Mouse (Mus musculus): ENCODE measurements at regions not wholly inside any gene's neighbourhood (a gene's known extent, or its start where the extent isn't known, plus 50 kb on each side); places are given as distances from the start of the nearest gene placed in this dataset.

DNA sequence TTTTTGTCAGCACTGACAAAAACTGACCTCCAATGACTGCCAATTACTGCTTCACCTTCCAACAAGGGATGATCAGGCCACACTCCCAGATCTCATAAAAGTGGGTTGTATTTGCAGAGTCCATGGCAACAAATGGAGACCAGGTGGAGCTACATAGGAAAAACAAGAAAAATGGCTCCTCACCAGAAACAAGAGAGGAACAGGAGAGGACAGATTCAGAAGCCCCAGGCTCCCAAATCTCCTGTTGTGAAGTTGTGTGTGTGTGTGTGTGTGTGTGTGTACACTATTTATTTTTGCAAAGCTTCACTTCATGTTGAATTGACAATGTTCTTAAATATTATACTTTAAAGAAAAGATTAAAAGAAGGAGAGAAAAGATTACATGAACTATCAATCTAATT is 380.2 kb upstream of the Mef2c start:
- Histone ChIP-seq H3K27me3 (ENCODE audit: control insufficient read depth, insufficient read depth, low read length) (no peaks in the 10 kb centered on the region), H3K9ac (ENCODE audit: low read depth, low read length) (no peak overlapping the region), H3K4me1 (ENCODE audit: control insufficient read depth, insufficient read depth, low read length) (no peaks in the 10 kb centered on the region), H3K36me3 (ENCODE audit: control insufficient read depth, insufficient read depth, low read length) (no peaks in the 10 kb centered on the region), H3K4me3 (ENCODE audit: low read depth, low read length) (no peak overlapping the region), H3K9me3 (replicated peaks; ENCODE audit: control insufficient read depth, low read length) (no peaks in the 10 kb centered on the region), H3K27ac (ENCODE audit: low read depth, low read length) (no peak overlapping the region), H3K4me2 (no peak overlapping the region)
- no peak for ATAC-seq (replicated peaks; ENCODE audit: insufficient number of reproducible peaks, low FRiP score, low TSS enrichment)

DNA sequence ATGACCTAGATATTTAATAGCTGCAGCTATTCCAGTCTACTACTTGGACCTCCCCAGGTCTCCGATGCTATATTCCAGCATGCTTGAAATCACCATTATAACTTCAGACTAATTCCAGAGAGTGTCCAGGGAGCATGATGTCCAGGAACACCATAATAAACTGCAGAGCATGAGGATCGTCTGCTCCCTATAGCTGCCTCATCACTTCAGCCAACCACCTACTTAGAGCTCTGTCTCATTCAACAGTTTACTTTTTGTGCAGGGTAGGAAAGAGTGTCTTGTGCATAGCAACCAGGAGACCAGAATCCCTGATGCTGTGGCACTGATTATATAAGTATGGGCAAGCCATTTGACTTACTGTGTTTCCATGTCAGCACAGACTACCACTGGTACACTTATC is 379.2 kb upstream of the Mef2c start:
- H3K9ac ChIP-seq (ENCODE audit: low read depth, low read length) = no peak overlapping the region
- no peaks in the 10 kb centered on the region for H3K9me3 ChIP-seq (replicated peaks; ENCODE audit: control insufficient read depth, low read length)
- H3K4me1 ChIP-seq (ENCODE audit: control insufficient read depth, insufficient read depth, low read length) = no peaks in the 10 kb centered on the region
- no peak overlapping the region for H3K4me2 ChIP-seq
- no peaks in the 10 kb centered on the region for H3K36me3 ChIP-seq (ENCODE audit: control insufficient read depth, insufficient read depth, low read length)
- no peak for ATAC-seq (replicated peaks; ENCODE audit: insufficient number of reproducible peaks, low FRiP score, low TSS enrichment)
- H3K4me3 ChIP-seq (ENCODE audit: low read depth, low read length) = no peak overlapping the region
- no peak overlapping the region for H3K27ac ChIP-seq (ENCODE audit: low read depth, low read length)
- 78% methylated on average over 2 of the region's 2 CpGs for WGBS (ENCODE audit: insufficient replicate concordance)
- H3K27me3 ChIP-seq (ENCODE audit: control insufficient read depth, insufficient read depth, low read length) = no peaks in the 10 kb centered on the region

- WGBS (ENCODE audit: insufficient replicate concordance) = 85% methylated on average over 2 of the region's 2 CpGs
- no peaks in the 10 kb centered on the region; the same call in 1 of the 2 replicates for H3K4me1 ChIP-seq (ENCODE audit: control insufficient read depth, insufficient read depth, low read length)
- H3K9ac ChIP-seq (ENCODE audit: low read depth, low read length) = no peak overlapping the region
- no peak overlapping the region for H3K4me2 ChIP-seq
- H3K27ac ChIP-seq (ENCODE audit: low read depth, low read length) = no peak overlapping the region
- no peak overlapping the region for H3K4me3 ChIP-seq (ENCODE audit: low read depth, low read length)
- no peaks in the 10 kb centered on the region for H3K36me3 ChIP-seq (ENCODE audit: control insufficient read depth, insufficient read depth, low read length)
- H3K27me3 ChIP-seq (ENCODE audit: control insufficient read depth, insufficient read depth, low read length) = no peaks in the 10 kb centered on the region
- H3K9me3 ChIP-seq (replicated peaks; ENCODE audit: control insufficient read depth, low read length) = no peaks in the 10 kb centered on the region
- no peak for ATAC-seq (replicated peaks; ENCODE audit: insufficient number of reproducible peaks, low FRiP score, low TSS enrichment)
Observed at GRCm38 (mm10) chr13:83126438-83126837, 377.4 kb upstream of the Mef2c start.

DNA sequence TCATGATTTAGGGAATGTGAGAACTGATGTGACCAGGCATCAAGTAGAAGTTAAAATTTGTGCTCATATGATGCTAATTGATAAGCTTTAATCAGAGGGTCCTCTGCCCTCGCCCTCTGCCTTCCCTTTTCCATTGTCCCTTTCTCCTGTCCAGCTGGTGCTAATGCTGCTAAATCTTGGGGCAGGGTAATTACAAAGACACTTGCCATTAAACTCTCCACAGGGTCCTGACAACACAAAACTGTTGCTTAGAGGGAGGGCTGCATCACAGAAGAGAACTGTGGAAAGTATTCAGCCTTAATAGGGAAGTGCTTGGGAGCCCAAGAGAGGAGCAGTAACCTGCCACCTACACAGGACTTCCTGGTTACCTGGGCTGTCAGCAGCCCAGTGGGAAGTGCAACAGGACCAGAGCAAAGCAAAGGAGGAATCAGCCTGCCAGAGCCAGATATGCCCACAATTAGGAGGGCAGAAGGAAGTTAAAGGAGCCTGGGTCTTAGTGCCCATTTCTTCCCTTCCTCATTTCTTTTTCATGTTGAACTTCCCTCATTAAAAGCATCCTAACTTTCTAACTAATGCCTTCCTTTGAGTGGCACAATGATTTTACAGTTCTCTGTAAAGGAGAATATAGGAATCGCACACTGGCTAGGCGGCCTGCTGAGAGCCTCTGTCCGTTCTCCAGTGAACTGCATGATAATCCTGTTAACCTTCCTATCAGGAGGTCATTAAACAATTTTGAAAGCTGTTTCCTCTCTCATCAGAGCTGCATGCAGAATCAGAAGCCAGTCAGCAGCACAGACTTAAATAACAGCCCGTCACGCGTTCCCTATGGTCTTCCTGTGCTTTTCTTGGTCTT is 372.5 kb upstream of the Mef2c start:
- Histone ChIP-seq H3K9me3 (replicated peaks; ENCODE audit: control insufficient read depth, low read length) (no peaks in the 10 kb centered on the region), H3K4me3 (ENCODE audit: low read depth, low read length) (no peak overlapping the region), H3K9ac (ENCODE audit: low read depth, low read length) (no peak overlapping the region), H3K36me3 (ENCODE audit: control insufficient read depth, insufficient read depth, low read length) (no peaks in the 10 kb centered on the region), H3K27me3 (ENCODE audit: control insufficient read depth, insufficient read depth, low read length) (no peaks in the 10 kb centered on the region), H3K4me2 (no peak overlapping the region), H3K27ac (ENCODE audit: low read depth, low read length) (no peak overlapping the region), H3K4me1 (ENCODE audit: control insufficient read depth, insufficient read depth, low read length) (no peaks in the 10 kb centered on the region; the same call in 1 of the 2 replicates)
- WGBS (ENCODE audit: insufficient replicate concordance) = 44% methylated on average over 7 of the region's 7 CpGs
- no peak for ATAC-seq (replicated peaks; ENCODE audit: insufficient number of reproducible peaks, low FRiP score, low TSS enrichment)

- no peak overlapping the region for H3K4me2 ChIP-seq
- no peaks in the 10 kb centered on the region for H3K27me3 ChIP-seq (ENCODE audit: control insufficient read depth, insufficient read depth, low read length)
- no peaks in the 10 kb centered on the region for H3K9me3 ChIP-seq (replicated peaks; ENCODE audit: control insufficient read depth, low read length)
- H3K27ac ChIP-seq (ENCODE audit: low read depth, low read length) = no peak overlapping the region
- ATAC-seq (replicated peaks; ENCODE audit: insufficient number of reproducible peaks, low FRiP score, low TSS enrichment) = no peak
- no peaks in the 10 kb centered on the region for H3K36me3 ChIP-seq (ENCODE audit: control insufficient read depth, insufficient read depth, low read length)
- H3K4me3 ChIP-seq (ENCODE audit: low read depth, low read length) = no peak overlapping the region
- no peak overlapping the region for H3K9ac ChIP-seq (ENCODE audit: low read depth, low read length)
- 61% methylated on average over 1 of the region's 1 CpGs for WGBS (ENCODE audit: insufficient replicate concordance)
- no peaks in the 10 kb centered on the region; the same call in 1 of the 2 replicates for H3K4me1 ChIP-seq (ENCODE audit: control insufficient read depth, insufficient read depth, low read length)
Observed at GRCm38 (mm10) chr13:83131982-83132354, 371.9 kb upstream of the Mef2c start.

DNA sequence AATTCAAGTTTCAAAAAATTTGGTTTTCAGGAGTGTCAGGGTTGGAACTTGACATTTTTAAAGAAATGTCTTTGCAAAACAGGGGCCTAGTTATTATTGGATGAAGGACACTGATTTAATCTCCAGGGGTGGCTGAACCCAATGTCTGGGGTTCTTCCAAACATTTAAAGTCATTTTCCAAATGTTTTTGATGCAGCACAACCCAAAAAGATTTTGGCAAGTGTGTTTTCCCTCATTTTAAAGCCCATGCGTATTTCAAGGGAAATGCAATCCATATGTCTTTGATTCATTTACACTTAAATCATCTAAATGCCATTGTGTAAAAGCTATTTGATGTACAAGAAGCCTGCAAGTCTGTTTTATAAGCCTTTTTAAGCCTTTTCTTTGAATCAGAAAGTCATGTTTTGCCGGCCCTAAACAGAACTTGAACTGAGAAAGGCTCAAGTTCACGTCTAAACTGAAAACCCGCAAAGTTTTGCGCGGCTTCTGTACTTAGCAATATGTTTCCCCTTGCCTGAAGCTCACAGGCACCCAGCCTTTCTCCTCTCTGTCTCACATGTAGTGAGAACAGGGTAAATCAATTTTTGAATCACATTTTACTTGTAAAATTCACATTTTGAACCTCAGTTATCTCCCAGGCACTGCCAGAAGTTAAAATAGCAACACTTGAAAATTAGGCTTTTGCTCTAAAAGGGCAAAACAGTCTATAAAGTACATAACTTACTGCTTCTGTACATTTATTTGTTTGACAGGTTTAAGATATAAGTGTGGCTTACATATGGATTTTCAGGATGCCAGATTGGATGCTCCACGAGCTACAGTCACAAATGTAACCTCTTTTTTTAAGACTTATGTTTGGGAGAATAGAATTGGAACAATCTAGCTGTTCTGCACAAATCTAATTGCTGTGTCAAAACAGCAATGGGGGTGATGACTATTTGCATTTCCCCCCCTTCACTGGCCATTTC is 370.9 kb upstream of the Mef2c start:
- WGBS (ENCODE audit: insufficient replicate concordance) = 87% methylated on average over 7 of the region's 7 CpGs
- ATAC-seq (replicated peaks; ENCODE audit: insufficient number of reproducible peaks, low FRiP score, low TSS enrichment) = no peak
- H3K9ac ChIP-seq (ENCODE audit: low read depth, low read length) = no peak overlapping the region
- H3K4me2 ChIP-seq = no peak overlapping the region
- no peak overlapping the region for H3K4me3 ChIP-seq (ENCODE audit: low read depth, low read length)
- H3K4me1 ChIP-seq (ENCODE audit: control insufficient read depth, insufficient read depth, low read length) = no peaks in the 10 kb centered on the region; the same call in 1 of the 2 replicates
- H3K27me3 ChIP-seq (ENCODE audit: control insufficient read depth, insufficient read depth, low read length) = no peaks in the 10 kb centered on the region
- H3K9me3 ChIP-seq (replicated peaks; ENCODE audit: control insufficient read depth, low read length) = no peaks in the 10 kb centered on the region
- no peak overlapping the region for H3K27ac ChIP-seq (ENCODE audit: low read depth, low read length)
- no peaks in the 10 kb centered on the region for H3K36me3 ChIP-seq (ENCODE audit: control insufficient read depth, insufficient read depth, low read length)

GRCm38 (mm10) chr13:83143316-83143715 is 360.5 kb upstream of the Mef2c start:
- WGBS (ENCODE audit: insufficient replicate concordance) = 75% methylated on average over 3 of the region's 3 CpGs
- Histone ChIP-seq H3K4me2 (no peak overlapping the region), H3K27ac (ENCODE audit: low read depth, low read length) (no peak overlapping the region), H3K4me1 (ENCODE audit: control insufficient read depth, insufficient read depth, low read length) (no peaks in the 10 kb centered on the region), H3K9ac (ENCODE audit: low read depth, low read length) (no peak overlapping the region), H3K9me3 (replicated peaks; ENCODE audit: control insufficient read depth, low read length) (no peaks in the 10 kb centered on the region), H3K36me3 (ENCODE audit: control insufficient read depth, insufficient read depth, low read length) (no peaks in the 10 kb centered on the region), H3K27me3 (ENCODE audit: control insufficient read depth, insufficient read depth, low read length) (no peaks in the 10 kb centered on the region), H3K4me3 (ENCODE audit: low read depth, low read length) (no peak overlapping the region)
- no peak for ATAC-seq (replicated peaks; ENCODE audit: insufficient number of reproducible peaks, low FRiP score, low TSS enrichment)

GRCm38 (mm10) chr13:83154626-83155124 is 349.2 kb upstream of the Mef2c start:
- Histone ChIP-seq H3K4me1 (ENCODE audit: control insufficient read depth, insufficient read depth, low read length) (no peaks in the 10 kb centered on the region), H3K27me3 (ENCODE audit: control insufficient read depth, insufficient read depth, low read length) (no peaks in the 10 kb centered on the region), H3K9ac (ENCODE audit: low read depth, low read length) (no peak overlapping the region), H3K27ac (ENCODE audit: low read depth, low read length) (no peak overlapping the region), H3K9me3 (replicated peaks; ENCODE audit: control insufficient read depth, low read length) (no peaks in the 10 kb centered on the region), H3K4me2 (no peak overlapping the region), H3K4me3 (ENCODE audit: low read depth, low read length) (no peak overlapping the region), H3K36me3 (ENCODE audit: control insufficient read depth, insufficient read depth, low read length) (no peaks in the 10 kb centered on the region)
- 73% methylated on average over 1 of the region's 1 CpGs for WGBS (ENCODE audit: insufficient replicate concordance)
- ATAC-seq (replicated peaks; ENCODE audit: insufficient number of reproducible peaks, low FRiP score, low TSS enrichment) = no peak

Measured in heart, embryonic 11.5 days (tissue).